Mouse (Mus musculus): ENCODE results near the gene Lgals12.

DNA sequence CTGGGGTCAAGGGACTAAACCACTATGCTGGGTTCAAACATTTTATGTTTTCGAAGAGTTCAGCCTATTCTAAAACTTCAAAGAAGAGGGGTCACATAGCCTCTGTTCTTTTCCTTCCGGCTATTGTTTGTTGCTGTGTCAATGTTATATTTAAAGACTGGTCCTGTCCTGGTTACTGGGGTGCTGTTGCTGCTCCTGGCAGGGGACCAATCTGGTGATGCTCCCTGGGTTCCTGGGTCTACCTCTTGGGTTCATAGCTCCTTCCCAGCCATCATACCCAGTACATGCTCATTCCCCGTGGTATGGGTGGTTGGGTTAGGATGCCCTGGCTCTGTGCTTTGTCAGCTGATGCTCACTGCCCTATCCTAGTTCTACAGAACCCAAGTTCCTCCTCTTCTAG lies 29.3 kb downstream of the Lgals12 start:
- TF ChIP-seq CTCF (IDR thresholded peaks at IDR 0.05; ENCODE audit: extremely low read depth, insufficient read depth, insufficient read length, insufficient replicate concordance) (no peak), POLR2A (IDR thresholded peaks at IDR 0.05; ENCODE audit: low read depth, low read length) (no peak)
